Mouse (Mus musculus): Measurements from ENCODE around the gene B4galnt2. TPM values are rescaled to one million over a fixed set of nuclear protein-coding genes. Genes with fewer than 3 reads are reported as not detected.
"Not testable (repeated sequence)": the region's sequence is repeated elsewhere in the genome, so short reads cannot be mapped to it uniquely, and the experiment has no call there.

The B4galnt2 gene
- polyA plus RNA-seq, 1 experiment from 2014 or later, result not detected

DNA sequence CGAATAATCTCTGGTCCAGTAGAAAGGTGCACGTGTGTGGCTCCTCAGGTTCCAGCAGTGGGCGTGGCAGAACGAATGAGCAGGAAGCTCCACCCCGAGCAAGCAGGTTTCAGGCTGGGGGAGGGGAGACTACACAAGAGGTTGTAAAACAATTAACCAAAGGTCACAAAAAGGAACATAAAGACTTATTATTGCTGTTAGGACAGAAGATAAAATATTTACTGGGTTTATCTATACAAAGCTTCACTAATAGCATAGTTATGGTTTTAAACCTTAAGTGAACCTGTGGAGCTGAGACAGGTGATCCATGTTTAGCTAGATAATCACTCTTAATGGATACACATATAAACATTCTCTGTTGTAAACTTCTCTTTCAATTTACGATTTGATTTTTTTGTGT is 8.8 kb upstream of the B4galnt2 start:
- H3K9ac ChIP-seq; H3K9me3 ChIP-seq; H3K4me1 ChIP-seq; ATAC-seq (ENCODE audit: low FRiP score); H3K4me3 ChIP-seq (replicated peaks); H3K4me2 ChIP-seq; H3K27ac ChIP-seq; H3K36me3 ChIP-seq (replicated peaks): not testable (repeated sequence)
- peaks cover 28% of the 10 kb centered on the region for H3K27me3 ChIP-seq
- 1% methylated on average over 4 of the region's 6 CpGs for WGBS

DNA sequence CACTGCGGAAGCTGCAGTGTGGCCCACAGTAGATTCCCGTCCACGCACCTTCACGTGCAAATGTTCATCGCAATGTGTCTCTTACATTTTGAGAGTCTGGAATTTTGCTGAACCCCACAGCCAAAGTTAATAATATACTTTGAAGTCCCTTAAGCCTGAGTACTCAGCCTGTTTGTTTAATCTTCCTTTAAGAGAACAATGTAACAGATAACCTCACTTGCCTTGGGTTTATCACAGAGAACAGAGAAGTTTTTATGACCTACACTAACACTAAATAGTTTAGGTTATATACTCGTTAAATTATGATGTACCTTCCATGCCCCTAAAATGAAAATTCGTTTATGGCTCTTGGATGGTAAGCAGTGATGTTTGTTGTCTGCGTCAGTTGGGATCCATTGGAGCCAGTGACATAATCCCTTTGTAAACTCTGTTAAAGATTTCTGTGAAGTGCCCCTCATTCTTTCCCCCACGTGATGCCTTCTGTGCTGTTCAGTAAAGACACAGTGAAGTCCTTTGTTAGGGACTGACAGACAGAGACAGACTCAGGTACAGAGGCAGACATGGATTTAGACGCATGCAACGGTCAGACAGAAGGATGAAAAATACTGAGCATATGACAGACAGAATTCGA is 7.4 kb upstream of the B4galnt2 start:
- Histone ChIP-seq H3K4me2 (no peak overlapping the region), H3K27ac (no peak overlapping the region), H3K27me3 (peaks cover 42% of the 10 kb centered on the region), H3K9ac (no peak overlapping the region), H3K4me1 (peaks cover 4% of the 10 kb centered on the region; the same call in 1 of the 2 replicates), H3K4me3 (replicated peaks) (no peak overlapping the region), H3K36me3 (replicated peaks) (no peaks in the 10 kb centered on the region), H3K9me3 (no peaks in the 10 kb centered on the region)
- WGBS, result 57% methylated on average over 12 of the region's 12 CpGs
- ATAC-seq (ENCODE audit: low FRiP score), result no peak

DNA sequence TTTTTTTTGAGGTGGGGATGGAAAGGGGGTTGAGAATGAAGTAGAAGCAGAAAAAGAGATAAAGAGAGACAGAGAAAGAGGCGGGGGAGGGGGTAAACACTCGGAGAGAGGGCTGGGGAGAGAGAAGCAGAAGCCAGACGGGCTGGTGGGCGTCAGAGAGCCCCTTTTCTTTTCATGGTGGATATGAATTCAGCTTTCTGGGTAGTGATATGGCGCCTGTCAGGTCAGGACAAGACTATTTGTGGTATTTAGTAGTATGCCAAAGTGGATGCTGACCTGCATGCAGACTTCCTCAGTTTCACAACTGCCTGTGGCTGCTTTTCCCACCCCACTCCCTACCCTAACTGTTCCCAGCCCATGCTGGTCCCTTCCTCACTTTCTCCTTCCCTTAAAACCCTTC is 1.7 kb upstream of the B4galnt2 start:
- no peaks in the 10 kb centered on the region for H3K36me3 ChIP-seq (replicated peaks)
- no peak overlapping the region for H3K4me2 ChIP-seq
- no peak overlapping the region for H3K4me3 ChIP-seq (replicated peaks)
- H3K4me1 ChIP-seq, result peaks cover 18% of the 10 kb centered on the region
- H3K9me3 ChIP-seq, result no peaks in the 10 kb centered on the region
- H3K27ac ChIP-seq, result no peak overlapping the region
- peaks cover 80% of the 10 kb centered on the region for H3K27me3 ChIP-seq
- ATAC-seq (ENCODE audit: low FRiP score), result no peak
- WGBS, result 0% methylated on average over 5 of the region's 5 CpGs
- no peak overlapping the region for H3K9ac ChIP-seq

DNA sequence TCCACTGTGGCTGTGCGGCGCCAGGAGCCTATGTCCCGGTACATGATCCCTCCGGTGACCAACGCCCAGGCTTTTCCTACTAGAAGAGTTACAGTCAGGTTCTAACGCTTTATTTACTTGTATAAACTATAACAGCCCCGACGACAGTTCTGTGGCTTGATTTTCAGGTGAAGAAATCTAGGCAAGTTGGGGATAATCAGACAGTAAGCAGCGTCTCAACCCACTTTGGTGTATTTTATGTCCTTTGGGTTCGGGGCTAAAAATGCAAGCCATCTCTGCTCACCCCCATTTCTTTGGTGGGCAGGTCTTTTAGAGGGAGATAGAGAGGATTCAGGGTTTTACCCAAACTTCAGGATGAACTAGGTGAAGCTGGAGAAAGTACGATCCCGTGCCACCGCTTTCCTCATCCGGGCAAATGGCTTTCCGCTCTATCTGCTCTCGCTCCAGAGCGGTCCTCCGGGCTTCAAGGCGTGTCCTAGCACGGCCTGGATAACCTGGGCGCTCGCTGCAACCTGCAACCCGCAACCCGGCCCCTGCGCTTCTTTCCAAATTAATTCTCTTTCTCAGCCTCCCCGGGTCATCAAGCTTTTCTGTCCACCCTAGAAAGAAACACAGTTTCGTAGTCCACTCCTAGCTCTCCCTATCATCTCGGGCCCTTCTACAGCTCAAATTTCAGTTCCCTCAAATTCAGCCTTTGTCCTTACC is 467 bp upstream of the B4galnt2 start:
- H3K9ac ChIP-seq, result 0 out of 2 replicates have a peak overlapping the region, but pooled peaks have one; percentile 12
- H3K27me3 ChIP-seq, result peaks cover 84% of the 10 kb centered on the region
- peak overlapping the region; percentile 42 for H3K4me2 ChIP-seq
- no peak for ATAC-seq (ENCODE audit: low FRiP score)
- no peak overlapping the region for H3K27ac ChIP-seq
- WGBS, result under 1% methylated on average over 28 of the region's 28 CpGs
- no peaks in the 10 kb centered on the region for H3K9me3 ChIP-seq
- peak overlapping the region; percentile 26 for H3K4me3 ChIP-seq (replicated peaks)
- no peaks in the 10 kb centered on the region for H3K36me3 ChIP-seq (replicated peaks)
- peaks cover 18% of the 10 kb centered on the region for H3K4me1 ChIP-seq

GRCm38 (mm10) chr11:95913959-95914566 is 628 bp downstream of the B4galnt2 start:
- WGBS, result 3% methylated on average over 14 of the region's 14 CpGs
- no peak overlapping the region for H3K27ac ChIP-seq
- no peaks in the 10 kb centered on the region for H3K36me3 ChIP-seq (replicated peaks)
- ATAC-seq (ENCODE audit: low FRiP score), result no peak
- no peaks in the 10 kb centered on the region for H3K9me3 ChIP-seq
- peak overlapping the region; percentile 26 for H3K4me3 ChIP-seq (replicated peaks)
- H3K9ac ChIP-seq, result 0 out of 2 replicates have a peak overlapping the region, but pooled peaks have one; percentile 12
- peak overlapping the region; percentile 42 for H3K4me2 ChIP-seq
- H3K4me1 ChIP-seq, result peaks cover 18% of the 10 kb centered on the region
- H3K27me3 ChIP-seq, result peaks cover 87% of the 10 kb centered on the region

DNA sequence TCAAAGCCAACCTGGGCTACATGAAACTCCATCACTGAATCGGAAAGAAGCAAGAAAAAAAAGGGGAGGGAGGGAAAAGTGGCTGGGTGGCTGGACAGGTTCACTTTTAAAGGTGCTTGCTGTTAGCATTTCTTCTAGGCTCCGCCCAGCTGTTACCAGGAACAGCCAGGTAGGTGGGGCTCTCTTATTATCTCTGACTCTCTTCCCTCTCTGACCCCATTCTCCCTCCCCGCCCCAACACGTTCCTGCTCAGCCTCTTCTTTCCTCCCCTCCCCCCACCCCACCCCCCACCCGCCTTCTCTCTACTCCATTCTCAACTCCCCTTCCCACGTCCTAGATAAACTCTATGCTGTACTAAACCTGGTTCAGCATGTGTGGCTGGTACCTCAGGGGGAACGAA is 3.1 kb downstream of the B4galnt2 start:
- 13% methylated on average over 7 of the region's 7 CpGs for WGBS
- H3K27me3 ChIP-seq, result peaks cover 63% of the 10 kb centered on the region
- no peaks in the 10 kb centered on the region for H3K36me3 ChIP-seq (replicated peaks)
- no peak overlapping the region for H3K27ac ChIP-seq
- no peak overlapping the region for H3K9ac ChIP-seq
- peaks cover 18% of the 10 kb centered on the region for H3K4me1 ChIP-seq
- H3K9me3 ChIP-seq, result no peaks in the 10 kb centered on the region
- no peak for ATAC-seq (ENCODE audit: low FRiP score)
- no peak overlapping the region for H3K4me2 ChIP-seq
- H3K4me3 ChIP-seq (replicated peaks), result no peak overlapping the region

DNA sequence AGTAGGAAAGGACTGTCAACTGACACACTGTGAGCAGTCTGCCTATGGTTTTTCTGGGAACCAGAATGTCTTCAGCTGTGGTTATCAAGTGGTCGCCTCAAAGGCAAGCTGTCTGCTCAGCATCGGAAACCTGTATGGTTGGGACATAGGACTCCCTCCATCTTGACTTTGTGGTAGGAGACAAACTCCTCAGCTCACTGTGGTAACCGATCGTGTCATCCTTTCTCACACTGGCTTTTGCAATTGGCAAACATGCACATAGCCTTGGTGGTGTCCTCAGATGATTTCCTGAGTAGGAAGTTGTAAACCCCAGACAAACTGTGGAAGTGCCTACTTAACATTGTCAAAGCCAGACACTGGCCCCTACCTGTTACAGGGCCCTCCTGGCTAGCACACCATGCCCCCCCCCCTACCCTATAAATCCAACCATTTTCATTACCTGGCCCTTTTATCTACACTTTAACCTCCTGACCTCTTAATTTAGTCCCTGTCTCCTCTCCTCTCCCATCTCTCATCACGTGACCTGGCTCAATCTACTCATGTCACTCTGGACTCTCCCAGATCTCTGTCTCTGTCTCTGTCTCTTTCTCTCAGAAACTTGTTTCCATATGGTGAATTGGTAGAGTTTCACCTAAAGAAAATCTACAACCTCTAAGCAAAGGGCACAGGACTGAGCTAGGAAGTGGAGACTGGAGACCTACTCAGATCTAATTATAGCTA is 6.7 kb downstream of the B4galnt2 start:
- Histone ChIP-seq H3K9me3 (no peaks in the 10 kb centered on the region), H3K36me3 (replicated peaks) (no peaks in the 10 kb centered on the region), H3K27me3 (peaks cover 27% of the 10 kb centered on the region), H3K4me3 (replicated peaks) (no peak overlapping the region), H3K4me1 (no peaks in the 10 kb centered on the region), H3K4me2 (no peak overlapping the region), H3K27ac (no peak overlapping the region), H3K9ac (no peak overlapping the region)
- WGBS, result 87% methylated on average over 5 of the region's 5 CpGs
- ATAC-seq (ENCODE audit: low FRiP score), result no peak

GRCm38 (mm10) chr11:95904290-95904689 is 10.4 kb downstream of the B4galnt2 start:
- Histone ChIP-seq H3K9ac (no peak overlapping the region), H3K9me3 (no peaks in the 10 kb centered on the region), H3K27me3 (no peaks in the 10 kb centered on the region), H3K4me1 (no peaks in the 10 kb centered on the region), H3K4me3 (replicated peaks) (no peak overlapping the region), H3K27ac (no peak overlapping the region), H3K36me3 (replicated peaks) (no peaks in the 10 kb centered on the region), H3K4me2 (no peak overlapping the region)
- 73% methylated on average over 2 of the region's 2 CpGs for WGBS
- no peak for ATAC-seq (ENCODE audit: low FRiP score)

- WGBS, result 84% methylated on average over 14 of the region's 14 CpGs
- Histone ChIP-seq H3K9me3 (no peaks in the 10 kb centered on the region), H3K36me3 (replicated peaks) (no peaks in the 10 kb centered on the region), H3K4me3 (replicated peaks) (no peak overlapping the region), H3K27me3 (no peaks in the 10 kb centered on the region), H3K4me1 (no peaks in the 10 kb centered on the region), H3K27ac (no peak overlapping the region), H3K4me2 (no peak overlapping the region), H3K9ac (no peak overlapping the region)
- ATAC-seq (ENCODE audit: low FRiP score), result no peak
Observed at GRCm38 (mm10) chr11:95896446-95897179, 18.1 kb downstream of the B4galnt2 start.

- no peak overlapping the region for H3K4me2 ChIP-seq
Observed at GRCm38 (mm10) chr11:95890462-95891051, 24.1 kb downstream of the B4galnt2 start.

DNA sequence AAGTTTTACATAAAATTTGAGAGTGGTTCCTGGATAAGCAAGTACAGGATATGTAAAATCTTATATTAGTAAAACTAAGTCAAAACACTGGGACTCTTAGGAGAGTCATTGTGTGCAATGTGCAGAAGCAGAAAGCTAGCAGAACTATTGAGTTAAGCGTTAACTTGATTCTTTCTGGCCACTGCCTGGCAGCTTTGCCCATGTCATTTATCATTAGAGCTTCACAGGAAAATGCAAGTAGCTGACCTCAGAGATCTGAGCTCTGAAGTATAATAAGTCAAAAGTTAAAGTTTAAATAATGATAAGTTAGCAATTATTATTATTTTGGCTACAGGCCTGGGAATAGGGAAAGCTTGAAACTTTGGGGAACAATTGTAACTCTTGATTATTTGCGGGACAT is 34.8 kb downstream of the B4galnt2 start:
- H3K27me3 ChIP-seq; H3K9me3 ChIP-seq; H3K4me1 ChIP-seq; H3K36me3 ChIP-seq (replicated peaks); ATAC-seq (ENCODE audit: low FRiP score); H3K4me3 ChIP-seq (replicated peaks); H3K4me2 ChIP-seq; H3K27ac ChIP-seq; H3K9ac ChIP-seq: not testable (repeated sequence)
- 92% methylated on average over 2 of the region's 2 CpGs for WGBS

More at GRCm38 (mm10) chr11:95890462-95891051, 24.1 kb downstream of the B4galnt2 start:
- no peak for ATAC-seq (ENCODE audit: low FRiP score)
- H3K36me3 ChIP-seq (replicated peaks), result no peaks in the 10 kb centered on the region
- 80% methylated on average over 2 of the region's 2 CpGs for whole genome bisulfite sequencing
- H3K27ac ChIP-seq, result no peak overlapping the region
- no peak overlapping the region for H3K4me3 ChIP-seq (replicated peaks)
- no peaks in the 10 kb centered on the region for H3K4me1 ChIP-seq
- H3K9me3 ChIP-seq, result no peaks in the 10 kb centered on the region
- H3K9ac ChIP-seq, result no peak overlapping the region
- H3K27me3 ChIP-seq, result no peaks in the 10 kb centered on the region
